Mouse (Mus musculus) cerebellum, adult 11 months (tissue): ENCODE data around the gene Foxred2.
A peak's percentile ranks its signal among the peaks of the same experiment; 100 is the strongest.

Experiments used
- DNase-seq: peaks from one replicate; pipeline ENCODE4 v3.0.0; 2022

Foxred2 gene

GRCm38 (mm10) chr15:77945711-77946110, 10.8 kb downstream of the Foxred2 start:
- no peak for DNase-seq

DNA sequence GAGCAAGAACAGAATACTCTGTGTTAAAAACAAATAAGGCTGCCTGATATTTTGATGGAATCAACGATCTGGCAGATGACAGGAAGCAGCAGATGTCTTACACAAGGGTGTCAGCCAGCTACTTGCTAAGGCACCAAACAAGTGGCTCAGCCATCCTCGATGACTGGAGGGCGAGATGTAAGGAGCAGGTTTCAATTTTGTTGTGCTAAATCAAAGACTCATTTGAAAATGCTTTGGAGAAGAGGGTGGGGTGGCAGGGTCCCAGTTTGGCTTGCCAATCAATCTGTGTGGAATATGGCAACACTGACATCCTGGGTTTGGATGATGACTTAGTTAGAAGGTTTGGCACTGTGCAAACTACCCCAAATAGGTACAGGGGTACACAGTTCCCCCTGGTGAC, 15.0 kb downstream of the Foxred2 start:
- DNase-seq = no peak

- no peak for DNase-seq
These were observed 18.0 kb downstream of the Foxred2 start for GRCm38 (mm10) chr15:77938516-77938915.

- no peak for DNase-seq
These were observed 20.7 kb downstream of the Foxred2 start for GRCm38 (mm10) chr15:77935673-77936375.

GRCm38 (mm10) chr15:77934968-77935367, 21.6 kb downstream of the Foxred2 start:
- no peak for DNase-seq

DNA sequence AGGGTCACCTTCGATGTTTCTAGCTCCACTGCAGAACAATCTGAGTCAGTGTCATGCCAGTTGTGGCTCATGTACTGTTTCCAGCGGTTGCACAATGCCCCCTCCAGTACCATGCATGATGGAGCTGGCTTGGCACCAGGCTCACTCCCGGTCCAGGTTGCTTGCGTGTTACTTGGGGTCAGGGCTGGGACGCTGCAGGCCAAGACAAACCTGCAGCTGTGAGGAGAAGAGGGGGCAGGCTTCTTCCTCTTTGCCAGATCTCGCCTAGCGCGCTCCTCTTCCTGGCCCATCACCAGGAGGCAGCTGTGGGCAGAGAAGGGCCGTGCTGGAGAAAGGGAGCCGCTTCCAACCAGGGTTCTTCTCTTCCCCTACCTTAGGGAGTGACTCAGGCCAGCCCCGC, 22.2 kb downstream of the Foxred2 start:
- no peak for DNase-seq

DNA sequence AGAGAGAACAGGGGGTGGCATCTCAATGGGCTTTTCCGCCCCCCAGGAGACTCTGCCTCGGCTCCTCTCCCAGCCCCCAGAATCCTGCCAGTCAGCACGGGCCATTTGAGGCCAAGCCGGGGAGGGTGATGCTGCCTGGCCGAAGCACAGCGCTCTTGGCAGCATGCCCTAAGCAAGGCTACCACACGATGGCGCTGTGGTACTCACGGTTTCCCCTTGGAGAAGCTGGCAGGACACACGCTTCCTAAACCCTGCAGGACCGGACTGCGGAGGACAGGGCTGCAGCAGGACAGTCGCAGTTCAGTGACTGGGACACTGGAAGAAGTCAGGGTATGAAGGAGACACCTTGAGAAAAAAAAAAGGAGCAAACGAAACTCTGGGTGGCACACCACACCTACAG, 22.8 kb downstream of the Foxred2 start:
- peak; percentile 100 for DNase-seq

DNA sequence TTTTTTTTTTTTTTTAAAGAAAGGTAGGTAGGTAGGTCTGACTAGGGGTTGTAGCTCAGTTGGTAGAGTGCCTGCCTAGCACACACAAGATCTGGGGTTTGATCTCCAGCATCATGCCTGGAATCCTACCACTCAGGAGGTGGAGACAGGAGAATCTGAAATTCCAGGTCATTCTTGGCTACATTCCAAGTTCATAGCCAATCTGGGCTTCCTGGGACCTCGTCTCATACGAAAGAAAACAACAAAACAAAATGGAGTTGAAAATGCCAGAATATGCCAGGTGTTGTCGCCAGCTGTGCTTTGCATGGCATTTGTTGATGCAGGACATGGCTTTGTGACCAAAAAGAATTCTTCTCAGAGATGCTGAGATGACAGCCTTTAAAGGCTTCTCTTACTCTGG, 23.3 kb downstream of the Foxred2 start:
- no peak for DNase-seq

- DNase-seq = no peak
These were observed 24.9 kb downstream of the Foxred2 start for GRCm38 (mm10) chr15:77931689-77932016.

DNA sequence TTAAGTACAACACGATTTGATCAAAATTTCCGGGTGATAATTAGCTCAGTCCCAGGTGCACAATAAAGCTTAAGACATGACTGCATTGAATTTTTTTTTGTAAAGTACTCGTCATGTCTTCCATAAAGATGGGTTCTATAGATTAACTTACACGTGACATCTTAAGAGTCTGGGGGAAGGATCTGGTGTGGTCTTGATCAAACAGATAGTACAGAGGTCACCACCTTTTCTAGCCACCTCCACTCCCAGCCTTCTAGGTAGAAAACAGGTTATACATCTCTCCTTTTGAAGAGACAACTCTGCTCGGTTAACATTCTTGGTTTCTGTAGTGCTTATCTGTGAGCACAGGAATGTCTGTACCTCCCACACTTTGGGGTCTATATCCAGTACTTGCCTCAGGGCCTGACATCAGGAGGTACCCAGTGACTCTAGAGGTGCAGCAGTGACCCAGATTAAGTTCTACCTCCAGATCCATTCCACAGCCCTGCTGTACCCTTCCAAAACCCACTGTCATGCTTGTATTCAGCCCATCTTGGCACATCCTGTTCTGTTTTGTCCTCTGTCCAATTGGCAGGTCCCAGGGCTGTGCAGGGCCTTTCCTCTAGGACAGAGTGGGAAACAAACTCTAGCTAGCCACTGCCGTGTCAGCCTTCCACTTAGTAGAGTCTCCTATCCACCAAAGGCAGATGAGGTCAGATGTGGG, 25.4 kb downstream of the Foxred2 start:
- no peak for DNase-seq

DNA sequence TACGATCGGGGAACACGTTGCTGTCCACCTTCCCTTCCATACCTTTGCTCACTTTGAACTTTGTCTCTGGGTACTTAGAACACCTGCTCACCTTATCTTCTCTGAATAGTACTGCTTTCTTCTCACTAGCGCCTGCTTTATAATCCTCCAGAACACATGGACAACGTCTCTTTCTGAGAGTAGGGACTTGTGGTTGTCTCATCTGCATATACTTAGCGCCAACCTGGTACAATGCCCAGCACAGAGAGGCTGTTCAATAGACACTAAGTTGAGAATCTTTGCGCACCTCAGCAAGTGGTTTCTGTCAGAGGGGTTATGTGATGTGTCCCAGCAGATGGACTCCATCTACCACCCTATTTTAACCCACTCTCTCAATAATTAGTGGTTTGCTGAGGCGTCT, 26.7 kb downstream of the Foxred2 start:
- DNase-seq = no peak

- peak; percentile 96 for DNase-seq
These were observed 27.7 kb downstream of the Foxred2 start, which contains the start of gene Txn2 for GRCm38 (mm10) chr15:77928673-77929331. Gene Txn2, minus strand, starts transcription at chr15:77929006.

DNA sequence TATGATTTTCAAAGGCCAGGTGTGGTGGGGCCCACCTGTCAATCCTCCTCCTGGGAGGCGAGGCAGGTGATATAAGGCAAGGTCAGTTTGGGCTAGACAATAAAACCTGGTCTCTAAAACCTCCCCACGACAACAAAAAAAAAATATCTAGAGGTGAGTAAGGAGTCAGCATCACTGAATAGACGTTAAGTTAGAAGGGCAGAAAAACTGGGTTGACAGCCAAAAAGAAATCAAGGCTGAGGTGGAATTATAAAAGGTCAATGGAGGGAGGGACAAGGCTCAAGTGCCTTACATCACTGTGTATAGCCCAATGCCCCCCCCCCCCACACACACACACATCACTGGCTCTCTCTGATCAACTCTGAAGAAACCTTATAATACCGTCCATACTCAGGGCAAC, 28.4 kb downstream of the Foxred2 start:
- DNase-seq = no peak

- DNase-seq = no peak
These were observed 29.6 kb downstream of the Foxred2 start for GRCm38 (mm10) chr15:77926921-77927320.

GRCm38 (mm10) chr15:77925195-77925594, 31.3 kb downstream of the Foxred2 start:
- no peak for DNase-seq

GRCm38 (mm10) chr15:77923267-77924035, 33.1 kb downstream of the Foxred2 start:
- no peak for DNase-seq

DNA sequence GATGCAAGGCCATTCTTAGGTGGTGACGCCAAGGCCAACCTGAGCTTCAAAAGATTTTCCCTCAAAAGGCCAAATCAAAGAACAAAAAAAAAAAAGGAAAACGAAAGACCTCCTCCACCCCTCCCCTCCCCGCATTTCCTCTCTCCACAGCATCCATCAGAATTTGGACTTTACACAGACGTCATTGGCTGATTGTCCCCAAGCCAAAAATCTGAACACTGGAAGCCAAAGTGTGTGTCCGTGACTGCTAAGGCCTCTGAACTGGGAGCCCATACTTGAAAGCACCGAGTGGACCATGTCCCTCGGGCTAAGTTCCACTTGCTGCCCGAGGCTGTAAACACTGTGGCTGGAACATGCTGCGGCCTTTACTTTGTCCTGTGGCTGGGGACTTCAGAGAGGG, 33.8 kb downstream of the Foxred2 start:
- DNase-seq = no peak

GRCm38 (mm10) chr15:77921636-77922035, 34.9 kb downstream of the Foxred2 start:
- DNase-seq = no peak

GRCm38 (mm10) chr15:77920511-77921462, 35.7 kb downstream of the Foxred2 start:
- no peak for DNase-seq

DNA sequence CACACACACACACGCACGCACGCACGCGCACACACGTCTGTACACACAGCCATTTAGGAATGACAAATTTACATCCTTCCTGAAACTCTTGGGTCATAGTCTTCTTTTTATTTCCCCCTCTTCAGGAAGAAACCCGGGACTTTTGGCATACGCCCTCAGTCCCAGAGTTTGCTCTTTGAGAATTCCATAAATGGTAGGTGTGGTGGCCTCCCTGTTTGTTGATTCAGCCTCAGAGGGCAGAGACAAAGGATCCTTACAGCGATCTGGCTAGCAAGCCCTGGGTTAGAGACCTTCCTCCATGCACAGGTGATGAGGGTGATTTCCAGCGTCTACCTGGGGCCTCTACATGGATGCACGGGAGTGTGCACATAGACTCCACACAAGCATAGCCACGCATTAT, 37.1 kb downstream of the Foxred2 start:
- no peak for DNase-seq

- peak; percentile 88 for DNase-seq
These were observed 39.5 kb downstream of the Foxred2 start for GRCm38 (mm10) chr15:77916851-77917544.

GRCm38 (mm10) chr15:77915287-77915686, 41.2 kb downstream of the Foxred2 start:
- DNase-seq = no peak
